Mouse (Mus musculus): Measurements from ENCODE around the gene Hmg20b.

The Hmg20b gene

DNA sequence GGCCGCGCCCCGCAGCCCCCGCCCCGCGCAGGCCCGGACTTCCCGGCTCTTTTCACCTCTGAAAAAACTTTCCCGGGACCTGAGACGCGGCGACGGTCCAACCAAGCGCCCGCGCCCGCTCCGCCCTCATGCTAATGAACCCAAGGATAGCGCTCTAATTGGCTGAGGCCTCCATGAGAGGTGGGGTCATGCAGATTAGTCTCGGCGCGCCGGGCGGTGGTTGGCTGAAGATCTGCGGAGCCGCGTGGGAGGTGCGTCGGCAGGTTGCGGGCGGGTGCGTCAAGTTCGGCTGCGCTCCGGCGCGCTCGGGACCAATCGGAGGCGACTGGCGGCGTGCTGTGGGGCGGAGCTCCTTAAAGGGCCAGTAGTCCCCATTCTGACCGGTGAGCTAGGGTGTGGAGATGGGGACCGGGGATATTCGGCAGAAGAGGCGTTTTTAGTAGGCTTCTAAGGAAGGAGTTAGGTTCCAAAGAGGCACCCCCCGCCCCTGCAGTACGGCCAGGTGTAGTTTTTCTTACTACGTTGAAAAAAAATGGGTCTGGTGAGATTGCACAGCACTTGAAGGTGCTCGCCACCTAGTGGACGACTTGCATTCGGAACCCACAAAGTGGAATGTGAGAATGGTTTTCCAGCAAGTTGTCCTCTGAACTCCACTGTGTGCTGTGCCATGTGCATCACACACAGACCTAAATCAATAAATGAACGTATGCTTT lies at the start of gene Hmg20b:
TSS of gene Hmg20b (minus strand) at position 130 of the 713 bp plus-strand sequence.
- DNase-seq (ENCODE audit: low spot score): peak; percentile 100

DNA sequence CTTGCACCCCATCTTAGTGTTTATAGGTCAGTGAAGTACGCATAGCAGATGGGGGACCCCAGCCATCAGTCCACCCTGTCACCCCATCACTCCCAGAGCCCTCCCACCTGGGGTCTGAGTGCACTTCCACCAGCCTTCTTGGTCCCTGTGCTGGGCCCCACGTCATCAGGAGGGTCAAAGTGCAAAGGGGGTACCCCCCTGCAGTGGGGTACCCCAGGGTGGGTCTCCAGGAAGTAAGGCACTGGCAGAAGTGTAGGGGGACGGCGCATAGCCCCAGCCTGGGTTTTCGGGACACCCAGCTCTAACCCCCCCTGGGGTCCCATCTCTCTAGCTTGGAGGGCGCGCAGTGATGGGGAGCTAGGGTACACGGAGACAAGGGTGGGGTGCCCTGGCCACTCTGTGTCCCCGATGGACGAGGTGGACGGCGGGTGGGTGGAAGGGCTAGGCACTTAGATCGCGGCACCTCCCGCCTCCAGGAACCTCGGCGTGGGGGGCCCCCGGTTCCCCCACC lies 49.6 kb upstream of the Hmg20b start:
- DNase-seq (ENCODE audit: low spot score): no peak

DNA sequence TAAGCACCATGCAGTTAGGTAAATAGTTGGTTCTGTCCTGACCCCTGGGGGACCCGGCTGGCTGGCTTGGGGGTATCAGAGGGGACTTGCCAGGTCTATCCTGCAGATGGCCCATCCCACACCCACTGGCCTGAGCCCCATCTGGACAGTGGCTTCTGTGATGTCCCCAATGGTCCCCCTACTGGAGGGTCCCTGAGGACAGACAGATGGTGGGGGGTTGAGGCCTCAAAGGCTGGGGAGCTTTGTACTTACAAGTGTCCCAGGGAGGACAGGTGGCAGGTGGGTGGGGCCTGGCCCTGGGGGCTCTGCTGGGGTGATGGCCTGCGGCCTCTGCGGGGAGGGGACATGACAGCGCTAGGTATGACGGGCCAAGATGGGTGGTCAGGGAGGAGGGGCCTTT lies 49.0 kb upstream of the Hmg20b start:
- no peak for DNase-seq (ENCODE audit: low spot score)

DNA sequence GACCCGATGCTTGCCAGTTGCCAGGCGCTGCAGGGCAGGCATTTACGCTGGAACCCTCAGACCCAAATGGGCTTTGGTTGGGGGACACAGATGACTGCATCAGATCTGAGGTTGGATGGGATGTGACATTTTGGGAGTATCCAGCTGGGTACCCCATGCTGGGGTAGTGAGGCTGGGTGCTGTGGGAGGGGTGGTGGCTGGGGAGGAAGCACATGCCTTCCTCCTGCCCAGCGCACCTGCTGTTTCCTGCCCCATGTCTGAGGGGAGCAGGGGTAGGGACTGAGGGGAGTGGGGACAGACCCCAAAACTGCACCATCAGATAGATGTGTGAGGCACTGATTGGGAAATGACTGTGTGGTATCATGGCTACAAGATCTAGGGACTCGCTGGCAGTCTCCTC lies 46.5 kb upstream of the Hmg20b start:
- DNase-seq (ENCODE audit: low spot score): no peak

DNA sequence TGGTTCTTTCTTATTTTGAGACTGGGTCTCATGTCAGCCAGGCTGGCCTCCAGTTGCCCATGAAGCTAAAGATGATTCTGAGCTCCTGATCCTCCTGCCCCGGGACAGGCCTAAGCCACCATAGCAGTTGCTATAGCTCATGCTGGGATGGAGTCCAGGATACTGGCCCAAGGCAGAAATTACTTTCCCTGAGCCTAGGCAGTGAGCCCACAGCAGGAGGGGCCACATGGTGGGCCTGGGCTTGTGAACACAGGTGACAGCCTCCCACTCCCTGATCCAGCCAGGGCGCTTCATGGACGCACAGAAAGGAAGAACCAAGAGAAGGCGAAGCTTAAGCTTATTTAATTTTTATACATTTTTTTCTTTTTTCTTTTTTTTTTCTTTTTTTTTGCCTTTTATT lies 45.6 kb upstream of the Hmg20b start:
- DNase-seq (ENCODE audit: low spot score): no peak

DNA sequence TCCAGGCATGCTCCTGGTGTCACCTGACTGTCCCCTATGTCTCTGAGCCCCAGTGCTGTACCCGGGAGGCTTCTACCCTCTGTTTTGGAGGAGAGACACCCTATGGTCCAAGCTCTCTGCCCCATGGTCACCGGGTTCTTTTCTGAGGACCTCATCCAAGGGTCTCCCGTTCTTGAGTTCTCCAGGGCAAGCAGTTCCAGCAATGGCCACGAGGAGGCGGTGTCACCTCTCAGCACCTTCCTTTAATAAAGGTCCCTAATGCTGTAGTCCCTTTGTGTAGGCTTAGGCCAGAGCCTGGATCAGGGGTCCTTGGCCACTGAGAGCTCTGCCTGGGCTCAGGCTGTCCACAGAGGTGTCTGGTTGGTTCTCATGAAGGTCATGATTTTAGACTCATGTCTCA lies 44.8 kb upstream of the Hmg20b start:
- DNase-seq (ENCODE audit: low spot score): peak; percentile 54

DNA sequence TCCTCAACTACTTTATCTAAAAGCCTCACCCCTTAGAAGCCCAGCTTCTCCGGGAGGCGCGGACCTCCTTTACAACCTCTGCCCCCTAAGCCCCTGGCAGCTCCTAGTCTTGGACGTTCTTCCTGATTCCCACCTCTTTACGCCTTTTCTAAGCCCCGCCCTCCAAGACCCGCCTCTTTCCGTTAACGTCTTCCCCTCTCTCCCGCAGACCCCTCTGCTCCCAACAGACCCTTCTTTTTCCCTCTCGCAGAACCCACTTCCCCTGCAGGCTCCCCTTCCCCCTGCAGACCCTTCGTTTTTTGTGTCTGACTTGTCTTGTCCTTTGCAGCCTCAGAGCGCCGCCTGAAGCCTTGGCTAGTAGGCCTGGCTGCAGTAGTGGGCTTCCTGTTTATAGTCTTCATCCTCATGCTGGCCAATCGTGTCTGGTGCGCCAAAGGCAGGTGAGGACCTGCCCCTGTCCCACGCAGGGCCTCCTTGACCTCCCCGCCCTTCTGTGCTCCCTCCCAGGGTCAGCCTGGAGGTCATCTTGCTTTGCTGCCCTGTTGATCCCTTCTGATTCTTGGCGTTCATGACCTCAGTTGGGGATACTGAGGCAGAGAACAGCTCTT lies 43.3 kb upstream of the Hmg20b start:
- no peak for DNase-seq (ENCODE audit: low spot score)

DNA sequence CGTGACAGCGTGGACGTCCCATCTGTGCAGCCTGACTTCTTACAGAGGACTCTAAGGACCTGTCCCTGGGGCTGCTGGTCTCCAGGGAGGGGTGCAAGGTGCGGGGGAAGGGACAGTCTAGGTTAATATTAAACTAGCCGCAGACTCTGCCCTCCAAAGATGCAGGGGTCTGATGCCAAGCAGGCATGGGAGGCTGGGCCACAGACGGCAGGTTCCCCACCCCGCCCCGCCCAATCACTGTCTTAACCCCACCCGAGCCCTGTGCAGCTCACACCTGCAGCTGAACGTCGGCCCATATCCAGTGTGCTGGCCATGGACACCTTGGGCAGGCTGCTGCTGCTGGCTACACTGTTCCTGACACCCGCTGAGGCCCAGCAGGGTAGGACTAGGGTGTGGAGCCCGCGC lies 42.5 kb upstream of the Hmg20b start, which contains the start of gene Smim24:
TSS of gene Smim24 (plus strand) at position 271 of the 405 bp plus-strand sequence.
- no peak for DNase-seq (ENCODE audit: low spot score)

DNA sequence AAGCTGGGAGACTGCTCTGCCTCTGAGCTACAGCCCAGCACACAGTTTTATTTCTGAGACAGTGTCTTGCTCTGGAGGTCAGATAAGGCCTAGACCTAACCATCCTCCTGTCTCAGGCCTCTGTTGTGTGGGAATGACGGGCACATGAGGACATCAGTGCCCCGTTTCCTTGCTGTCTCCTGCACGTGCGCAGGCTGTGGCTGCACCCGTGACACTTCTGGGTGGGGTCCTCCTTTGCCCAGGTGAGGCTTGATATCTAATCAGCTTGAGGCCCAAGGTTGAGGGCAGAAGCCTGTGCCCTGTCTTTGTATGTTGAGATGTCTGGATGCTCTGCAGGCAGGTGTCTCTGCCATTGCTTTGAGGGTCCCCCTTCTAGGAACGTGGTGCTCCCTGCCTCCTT lies 42.0 kb upstream of the Hmg20b start:
- DNase-seq (ENCODE audit: low spot score): no peak

DNA sequence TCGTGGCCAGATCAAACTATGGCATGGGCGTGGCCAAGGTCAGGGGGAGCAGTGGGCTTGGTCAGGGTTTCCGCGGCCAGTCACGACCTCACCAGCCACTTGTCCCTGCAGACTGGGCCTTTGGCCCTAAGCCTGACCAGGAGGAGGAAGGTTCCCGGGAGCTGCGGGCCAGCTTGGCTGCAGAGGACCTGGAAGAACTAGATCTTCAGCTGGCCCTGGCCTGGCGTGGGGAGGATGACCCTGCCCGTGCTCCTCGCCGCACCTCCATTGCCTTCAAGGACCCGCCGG lies 40.3 kb upstream of the Hmg20b start:
- no peak for DNase-seq (ENCODE audit: low spot score)

DNA sequence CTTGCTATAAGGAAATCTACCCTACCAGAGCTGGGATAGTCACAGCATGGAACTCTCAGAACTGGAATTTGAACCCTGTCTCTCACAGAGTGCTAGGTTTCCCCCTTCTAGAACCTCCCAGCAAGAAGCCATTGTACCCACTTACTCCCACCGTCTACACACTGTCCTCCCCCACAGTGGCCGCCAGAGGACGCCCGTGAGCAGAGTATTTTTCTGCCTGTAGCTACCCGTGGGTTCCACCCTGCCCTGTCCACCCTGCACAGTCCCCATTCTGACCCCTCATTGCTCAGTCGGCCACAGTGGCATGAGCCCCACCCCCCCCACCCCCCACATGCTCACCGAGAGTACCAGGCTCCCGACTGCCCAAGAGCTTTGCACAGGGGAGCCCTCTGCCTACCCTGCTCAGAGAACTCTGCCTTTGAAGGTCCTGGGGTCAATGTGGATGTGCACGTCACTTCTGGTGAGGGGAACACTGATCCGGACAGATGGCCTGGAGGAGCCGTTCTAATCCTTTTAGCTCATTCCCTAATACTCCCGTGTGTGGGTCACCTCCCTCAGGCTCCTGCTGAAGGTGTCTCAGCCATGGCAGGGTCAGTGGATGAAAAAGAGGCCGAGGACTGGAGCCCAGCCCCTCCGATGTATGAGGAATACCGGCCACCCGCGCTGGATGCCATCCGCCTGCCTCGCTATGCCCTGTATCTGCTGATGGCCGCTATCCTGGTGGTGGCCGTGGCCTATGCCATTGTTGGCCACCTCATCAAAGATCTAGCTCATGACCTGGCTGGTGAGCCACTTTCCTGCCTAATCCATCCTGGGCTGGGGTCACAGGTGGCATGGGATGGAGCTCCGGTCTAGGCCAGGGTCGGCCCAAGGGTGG lies 39.8 kb upstream of the Hmg20b start:
- DNase-seq (ENCODE audit: low spot score): peak; percentile 76

DNA sequence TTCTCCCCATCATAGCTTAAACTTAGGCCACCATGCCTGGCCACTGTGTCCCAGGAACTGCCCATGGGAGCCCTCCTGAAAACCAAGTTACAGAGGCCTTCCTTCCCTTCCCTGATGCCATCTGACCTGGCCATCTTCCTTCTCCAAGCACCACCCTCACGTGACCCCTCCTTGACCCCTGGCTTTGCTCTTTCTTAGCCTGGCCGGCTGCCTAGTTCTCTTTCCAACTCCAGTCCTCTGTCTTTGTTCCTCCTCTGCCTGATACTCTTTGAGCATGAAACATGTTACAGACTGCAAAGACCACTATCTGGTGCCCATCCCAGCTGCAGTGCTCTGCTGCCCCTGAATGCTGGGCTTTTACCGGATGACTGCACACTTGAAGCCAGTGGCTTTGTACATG lies 39.1 kb upstream of the Hmg20b start:
- no peak for DNase-seq (ENCODE audit: low spot score)

DNA sequence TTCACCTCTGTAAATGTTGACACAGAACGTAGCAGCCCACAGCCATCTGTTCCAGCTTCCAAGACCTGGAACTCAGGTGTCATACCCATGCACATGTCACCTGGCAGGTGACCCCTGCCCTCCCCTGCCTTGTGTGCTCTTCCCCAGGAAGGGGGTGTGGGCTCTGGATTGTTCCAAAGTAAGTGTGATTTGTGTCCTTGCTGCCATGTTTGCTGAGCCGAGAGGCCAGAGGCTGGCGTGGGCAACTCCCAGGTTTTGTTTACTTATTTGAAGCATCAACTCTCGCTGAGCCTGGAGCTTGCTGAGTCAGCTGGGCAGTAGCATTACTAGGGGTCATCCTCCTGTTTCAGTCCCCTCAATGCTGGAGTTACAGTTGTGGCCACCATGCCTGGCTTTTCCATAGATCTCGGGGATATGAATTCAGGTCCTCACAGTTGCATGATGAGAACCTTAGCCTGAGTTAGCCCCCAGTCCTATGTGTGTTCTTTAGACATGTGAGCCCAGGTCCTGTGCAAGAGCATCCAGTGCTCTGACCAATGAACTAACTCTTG lies 38.3 kb upstream of the Hmg20b start, which contains the start of gene Gm48552:
TSS of gene Gm48552 (plus strand) at position 501 of the 551 bp plus-strand sequence.
- DNase-seq (ENCODE audit: low spot score): no peak

DNA sequence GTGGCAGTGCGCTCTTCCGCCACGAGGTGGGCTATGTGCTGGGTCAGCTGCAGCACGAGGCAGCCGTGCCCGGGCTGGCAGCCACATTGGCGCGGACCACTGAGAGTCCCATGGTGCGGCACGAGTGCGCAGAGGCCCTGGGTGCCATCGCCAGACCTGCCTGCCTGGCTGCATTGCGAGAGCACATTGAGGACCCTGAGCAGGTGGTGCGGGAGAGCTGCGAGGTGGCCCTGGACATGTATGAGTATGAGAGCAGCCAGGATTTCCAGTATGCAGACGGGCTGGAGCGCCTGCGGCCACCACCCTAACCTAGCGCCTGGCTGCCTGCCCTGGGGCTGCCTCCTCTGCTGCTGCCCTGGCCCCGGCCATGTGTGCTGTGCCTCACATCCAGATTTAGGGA lies 37.4 kb upstream of the Hmg20b start:
- no peak for DNase-seq (ENCODE audit: low spot score)

DNA sequence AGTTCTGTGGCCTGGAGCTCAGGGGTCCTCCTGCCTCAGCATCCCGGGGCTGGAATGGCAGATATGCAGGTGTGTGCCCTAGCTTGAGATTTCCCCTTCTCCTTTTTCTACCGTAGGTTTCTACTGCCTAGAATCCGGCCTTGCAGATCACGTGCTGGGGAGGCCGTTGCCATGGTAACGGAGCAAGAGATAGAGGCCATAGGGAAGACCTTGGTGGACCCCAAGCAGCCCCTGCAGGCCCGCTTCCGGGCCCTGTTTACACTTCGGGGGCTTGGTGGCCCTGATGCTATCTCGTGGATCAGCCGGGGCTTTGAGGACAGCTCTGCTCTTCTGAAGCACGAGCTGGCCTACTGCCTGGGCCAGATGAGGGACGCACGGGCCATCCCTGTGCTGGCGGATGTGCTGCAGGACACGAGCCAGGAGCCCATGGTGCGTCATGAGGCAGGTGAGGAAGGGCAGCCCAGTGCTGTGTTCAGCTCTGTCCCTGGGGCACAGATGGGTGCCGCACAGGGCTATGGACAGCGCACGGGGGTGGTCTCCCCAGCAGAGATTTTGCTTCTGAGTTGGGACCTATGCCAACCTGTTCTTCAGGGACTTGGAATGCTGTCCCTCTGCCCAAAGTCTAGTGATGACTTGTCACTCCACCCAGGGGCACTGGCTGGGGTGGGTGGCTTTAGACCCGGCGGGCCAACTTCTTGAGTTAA lies 35.5 kb upstream of the Hmg20b start:
- DNase-seq (ENCODE audit: low spot score): no peak

DNA sequence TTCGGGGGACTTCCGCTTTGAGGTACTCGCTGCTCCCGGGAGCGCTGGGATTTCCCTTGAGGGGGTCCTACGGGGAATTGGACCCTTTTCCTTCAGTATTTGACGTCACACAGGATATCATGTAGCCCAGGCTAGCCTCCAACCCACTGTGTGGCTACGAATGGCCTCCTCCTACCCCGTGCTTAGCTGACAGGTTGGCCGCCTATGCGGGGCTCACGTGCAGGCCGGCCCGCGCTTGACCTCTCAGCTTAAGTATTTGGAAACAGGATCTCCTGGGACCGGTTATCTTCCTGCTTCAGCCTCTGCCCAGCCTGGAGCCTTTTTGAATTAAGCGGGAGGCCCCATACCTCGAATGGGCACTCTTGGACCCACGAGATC lies 34.3 kb upstream of the Hmg20b start:
- no peak for DNase-seq (ENCODE audit: low spot score)

DNA sequence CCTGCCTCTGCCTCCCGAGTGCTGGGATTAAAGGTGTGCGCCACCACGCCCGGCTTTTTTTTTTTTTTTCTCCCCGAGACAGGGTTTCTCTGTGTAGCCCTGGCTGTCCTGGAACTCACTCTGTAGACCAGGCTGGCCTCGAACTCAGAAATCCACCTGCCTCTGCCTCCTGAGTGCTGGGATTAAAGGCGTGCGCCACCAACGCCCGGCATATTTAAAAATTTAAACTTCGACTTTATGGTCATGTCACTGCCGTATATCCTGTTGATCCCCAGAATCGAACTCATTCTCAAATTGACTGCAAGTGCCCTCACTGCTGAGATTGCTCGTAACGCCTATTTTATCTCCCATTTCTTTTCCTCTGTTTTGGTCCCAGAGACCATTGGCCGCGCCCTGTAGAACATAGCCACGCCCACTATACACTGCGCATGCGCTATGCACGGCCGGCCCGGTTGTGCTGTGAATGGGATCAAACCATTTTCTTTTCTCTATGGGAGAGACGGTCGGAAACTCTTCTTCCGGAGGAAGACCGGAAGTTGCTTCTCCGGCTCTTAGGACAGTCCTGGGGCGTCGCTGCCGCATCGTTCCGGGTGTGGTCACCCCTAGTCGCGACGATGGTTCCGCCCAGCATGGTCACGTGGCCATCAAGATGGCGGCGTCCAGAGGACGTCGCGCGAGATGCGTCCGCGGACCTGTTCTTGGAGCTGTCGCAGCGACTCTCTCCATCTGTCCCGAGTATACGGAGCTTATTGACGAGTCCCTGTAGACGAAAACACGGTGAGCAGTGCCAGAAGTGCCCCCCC lies 33.7 kb upstream of the Hmg20b start, which contains the start of the genes Dohh and Gm48551:
TSS of gene Dohh (plus strand) at position 627 of the 803 bp plus-strand sequence.
TSS of gene Gm48551 (plus strand) at position 665 of the 803 bp plus-strand sequence.
- peak; percentile 99 for DNase-seq (ENCODE audit: low spot score)

DNA sequence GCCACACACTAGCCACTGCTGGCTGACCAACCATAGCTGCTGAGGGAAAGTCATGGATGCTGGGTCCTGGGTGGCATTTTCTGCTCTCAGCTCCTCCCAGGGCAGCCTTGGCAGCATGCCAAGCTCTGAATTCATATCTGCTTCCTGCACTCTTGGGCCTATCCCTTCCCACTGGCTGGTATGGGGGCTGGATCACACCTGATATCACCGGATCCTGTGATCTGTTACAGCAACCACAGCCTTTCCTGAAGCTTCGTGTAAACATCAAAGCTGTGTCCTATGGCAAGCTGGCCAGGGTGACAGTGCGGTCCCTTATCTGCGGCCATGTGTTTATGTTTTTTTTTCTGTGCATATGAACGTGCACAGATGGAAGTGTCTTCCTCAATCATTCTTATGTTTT lies 31.8 kb upstream of the Hmg20b start:
- DNase-seq (ENCODE audit: low spot score): peak; percentile 64

DNA sequence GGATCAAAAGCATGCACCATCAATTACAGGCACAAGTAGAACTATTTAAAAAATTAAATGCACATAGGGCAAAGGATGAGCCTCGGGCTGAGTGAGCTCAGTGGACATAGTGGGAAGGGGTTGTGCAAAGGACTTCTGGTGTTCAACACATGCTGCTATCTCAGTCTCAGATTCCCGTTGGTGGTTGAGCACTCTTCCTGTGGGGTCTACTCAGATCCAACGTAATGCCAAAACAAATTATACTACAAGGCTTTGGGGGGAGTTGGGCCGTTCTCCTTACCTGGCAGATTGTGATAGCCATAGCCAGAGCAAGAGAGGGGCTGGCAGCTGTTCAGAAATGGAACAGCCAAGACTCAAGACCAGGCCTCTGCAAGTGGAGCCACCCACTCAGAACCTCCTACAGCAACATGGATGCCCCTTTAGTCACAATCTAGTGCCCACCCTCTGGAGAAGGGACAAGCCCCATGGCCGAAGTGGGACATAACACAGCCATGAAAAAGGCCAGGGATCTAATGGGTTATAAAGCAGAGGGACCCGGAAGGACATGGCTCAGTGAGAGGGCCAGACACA lies 29.6 kb upstream of the Hmg20b start:
- DNase-seq (ENCODE audit: low spot score): no peak

DNA sequence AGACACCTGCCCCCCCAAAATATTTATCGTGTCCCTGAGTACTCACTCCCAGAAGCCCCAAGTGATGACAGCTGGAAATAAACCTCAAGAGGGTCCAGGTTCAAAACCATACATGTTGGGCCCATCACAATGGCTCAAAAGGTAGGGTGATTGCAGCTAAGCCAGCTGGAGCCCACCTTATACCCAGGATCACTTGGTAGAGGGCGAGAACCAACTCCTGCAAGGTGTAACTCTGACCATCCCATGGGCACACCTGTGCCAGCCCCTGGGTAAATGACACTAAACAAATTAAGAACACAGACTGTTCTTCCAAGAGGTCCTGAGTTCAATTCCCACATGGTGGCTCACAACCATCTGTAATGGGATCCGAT lies 28.9 kb upstream of the Hmg20b start:
- no peak for DNase-seq (ENCODE audit: low spot score)
